Mouse (Mus musculus) mammary gland, adult 2 months (tissue): ENCODE results near the gene Clcn7. TPM values are rescaled to one million over a fixed set of nuclear protein-coding genes. Genes with fewer than 3 reads are reported as not detected.

Experiments
- polyA plus RNA-seq: library from polyadenylated mRNA; depleted of rRNA; stranded (reverse); fragments of >200 nt; gene quantifications from 2 replicates; pipeline ENCODE4 v1.2.3, GENCODE M21; 2012; ENCODE audit warnings: low replicate concordance; rRNA removed

Clcn7 gene
- polyA plus RNA-seq = 37.0 and 43.4 TPM in 2 replicates

DNA sequence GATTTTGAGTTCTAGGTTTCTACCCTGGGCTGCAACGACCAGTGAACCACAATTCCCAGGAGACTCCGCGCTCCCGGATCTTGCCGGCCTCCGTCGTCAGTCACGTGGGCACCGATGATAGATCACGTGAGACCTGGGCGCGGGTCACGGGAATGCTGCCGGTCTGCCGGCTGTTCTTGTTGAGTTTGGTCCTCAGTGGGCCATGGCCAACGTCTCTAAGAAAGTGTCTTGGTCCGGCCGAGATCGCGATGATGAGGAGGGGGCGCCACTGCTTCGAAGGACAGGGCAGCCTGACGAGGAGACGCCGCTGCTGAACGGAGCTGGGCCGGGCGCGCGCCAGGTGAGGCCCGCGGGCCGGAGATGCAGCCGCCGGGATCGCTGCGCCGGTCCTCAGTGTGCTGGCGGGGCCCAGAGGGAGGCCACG, at the start of gene Clcn7:
Gene Clcn7, plus strand, starts transcription at position 117 of the 424 bp plus-strand sequence.

DNA sequence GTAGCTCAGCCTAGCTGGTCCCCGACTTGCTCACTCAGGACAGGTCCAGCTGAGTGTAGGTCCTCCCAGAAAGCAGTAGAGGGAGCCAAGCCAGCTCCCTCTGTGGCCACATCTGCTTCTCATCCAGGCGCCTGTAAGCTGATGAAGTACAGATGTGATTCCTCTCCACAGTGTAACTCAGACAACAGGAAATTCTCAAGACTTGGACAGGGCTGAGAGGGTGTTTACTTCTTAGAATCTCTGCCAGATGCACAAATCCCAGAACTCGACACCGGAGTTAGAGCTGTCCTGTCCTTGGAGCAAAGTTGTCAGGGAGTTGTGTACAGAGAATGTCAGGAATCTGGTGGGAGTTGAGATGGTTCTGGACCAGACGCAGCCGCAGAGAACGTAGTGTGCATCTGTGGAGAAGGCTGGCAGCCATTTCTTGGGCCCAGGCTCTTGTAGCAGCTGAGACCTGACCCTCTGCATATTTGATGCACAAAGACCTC, 49.7 kb upstream of the Clcn7 start, which contains the start of gene Tmem204:
Gene Tmem204, minus strand, starts transcription at position 148 of the 488 bp plus-strand sequence.

GRCm38 (mm10) chr17:25115664-25116432, 17.3 kb upstream of the Clcn7 start, which contains the start of gene Telo2:
Telo2 (minus strand) TSS chr17:25115967.

GRCm38 (mm10) chr17:25120406-25120805, 12.8 kb upstream of the Clcn7 start, which contains the start of gene Ptx4:
Ptx4 (plus strand) TSS chr17:25120760.

GRCm38 (mm10) chr17:25162161-25162560, 29.0 kb downstream of the Clcn7 start, which contains the start of gene Ccdc154:
Ccdc154 (plus strand) TSS chr17:25162461.

GRCm38 (mm10) chr17:25175411-25175810, 42.2 kb downstream of the Clcn7 start, which contains the start of gene Gm38655:
Gm38655 (minus strand) TSS chr17:25175471.

DNA sequence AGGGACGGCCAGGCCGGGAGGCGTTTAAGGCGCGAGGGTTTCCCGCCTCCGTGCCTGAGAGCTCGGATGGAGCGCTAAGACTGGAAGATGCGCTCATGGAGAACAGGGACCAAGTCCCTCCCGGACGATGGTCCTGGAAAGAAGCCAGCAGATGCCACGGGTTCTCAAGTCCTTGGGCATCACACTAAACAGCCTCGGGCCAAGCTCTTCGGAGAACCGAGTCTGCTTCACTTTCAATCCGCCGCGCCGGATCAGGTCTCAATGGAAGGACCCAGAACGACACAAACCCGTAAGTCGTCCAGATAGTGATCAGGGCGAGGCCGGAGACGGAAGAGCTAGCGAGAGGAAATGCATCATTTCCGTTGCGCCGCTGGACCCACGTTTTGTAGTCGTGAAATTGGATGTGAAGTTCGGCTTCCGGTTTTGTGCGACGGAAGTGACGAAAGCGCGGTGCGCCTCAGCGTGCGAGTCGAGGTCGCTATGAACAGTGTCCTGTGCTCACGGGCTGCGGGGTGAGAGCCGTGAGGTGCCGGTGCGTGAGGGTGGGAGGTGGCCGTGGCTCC, 51.0 kb downstream of the Clcn7 start, which contains the start of gene BC003965:
Gene BC003965, plus strand, starts transcription at position 426 of the 563 bp plus-strand sequence.

DNA sequence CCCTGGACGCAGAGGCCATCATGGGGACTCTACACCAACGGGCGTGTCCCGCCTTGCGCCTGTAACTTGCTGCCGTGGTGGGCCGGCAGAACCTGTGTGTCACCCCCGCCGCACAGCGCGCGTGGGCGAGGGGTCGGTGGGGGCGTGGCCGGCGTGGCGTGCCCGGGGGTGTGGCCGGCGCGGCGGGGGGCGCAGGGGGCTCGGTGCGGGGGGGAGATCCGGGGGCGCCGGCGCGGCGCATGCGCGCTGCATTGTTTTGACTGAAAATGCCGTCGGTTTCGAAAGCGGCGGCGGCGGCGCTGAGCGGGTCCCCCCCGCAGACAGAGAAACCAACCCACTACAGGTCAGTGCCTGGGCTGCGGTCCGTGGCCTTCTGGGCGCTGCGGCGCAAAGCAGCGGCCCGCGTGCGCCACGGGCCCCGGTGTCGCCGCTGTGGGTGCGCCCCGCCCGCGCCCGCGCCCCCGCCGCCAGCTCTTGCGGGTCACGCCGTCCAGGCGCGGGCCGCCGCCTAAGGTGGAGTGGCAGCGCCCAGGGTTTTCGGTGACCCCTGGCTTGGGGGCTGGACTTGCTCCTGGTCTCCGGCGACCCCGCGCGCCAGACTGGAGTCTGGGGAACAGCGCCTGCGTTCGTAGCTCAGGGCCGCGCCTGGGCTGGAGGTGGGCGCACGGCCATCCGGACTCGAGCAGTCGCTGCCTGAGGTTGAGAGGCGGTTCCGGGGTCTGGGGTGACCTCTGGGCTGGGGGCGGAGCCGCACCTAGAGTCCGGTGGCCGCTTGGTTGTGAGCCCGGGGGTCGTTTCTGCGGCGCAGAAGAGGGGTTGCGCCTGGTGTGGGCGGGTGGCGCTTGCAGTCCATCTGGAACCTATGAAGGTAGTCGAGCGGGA, 55.2 kb downstream of the Clcn7 start, which contains the start of gene Unkl:
Gene Unkl, plus strand, starts transcription at position 248 of the 882 bp plus-strand sequence.

Other genes with a start within 250 kb of the Clcn7 start
- 35.0 and 44.2 TPM in 2 replicates for gene Nubp2, start 247.0 kb upstream of the Clcn7 start, polyA plus RNA-seq
- gene Spsb3, start 246.7 kb upstream of the Clcn7 start, polyA plus RNA-seq = 84.0 and 161 TPM in 2 replicates
- gene Eme2, start 238.3 kb upstream of the Clcn7 start, polyA plus RNA-seq = 35.4 and 48.3 TPM in 2 replicates
- 108 and 263 TPM in 2 replicates for gene Mrps34, start 238.3 kb upstream of the Clcn7 start, polyA plus RNA-seq
- gene Nme3, start 236.9 kb upstream of the Clcn7 start, polyA plus RNA-seq = 50.7 and 54.5 TPM in 2 replicates
- gene Mapk8ip3, start 196.4 kb upstream of the Clcn7 start, polyA plus RNA-seq = 128 and 130 TPM in 2 replicates
- 5.4 and 11.3 TPM in 2 replicates for gene Jpt2, start 172.7 kb upstream of the Clcn7 start, polyA plus RNA-seq
- 17.1 and 23.3 TPM in 2 replicates for gene Cramp1l, start 117.6 kb upstream of the Clcn7 start, polyA plus RNA-seq
- 14.5 and 16.9 TPM in 2 replicates for gene Ift140, start 117.3 kb upstream of the Clcn7 start, polyA plus RNA-seq
- 39.7 and 51.0 TPM in 2 replicates for gene Tmem204, start 49.8 kb upstream of the Clcn7 start, polyA plus RNA-seq
- gene Telo2, start 17.4 kb upstream of the Clcn7 start, polyA plus RNA-seq = 25.0 and 25.6 TPM in 2 replicates
- 0.20 TPM in 1 of 2 replicates, not detected in the other for gene Ptx4, start 12.6 kb upstream of the Clcn7 start, polyA plus RNA-seq
- not detected in 2 replicates for gene Ccdc154, start 29.1 kb downstream of the Clcn7 start, polyA plus RNA-seq
- gene Gm38655, start 42.1 kb downstream of the Clcn7 start, polyA plus RNA-seq = not detected in 2 replicates
- gene BC003965, start 51.2 kb downstream of the Clcn7 start, polyA plus RNA-seq = 12.1 and 15.0 TPM in 2 replicates
- gene Unkl, start 55.0 kb downstream of the Clcn7 start, polyA plus RNA-seq = 16.7 and 34.5 TPM in 2 replicates
- gene Gnptg, start 106.7 kb downstream of the Clcn7 start, polyA plus RNA-seq = 33.3 and 36.1 TPM in 2 replicates
- 19.2 and 25.1 TPM in 2 replicates for gene Tsr3, start 106.8 kb downstream of the Clcn7 start, polyA plus RNA-seq
- 6.9 and 16.3 TPM in 2 replicates for gene Baiap3, start 123.0 kb downstream of the Clcn7 start, polyA plus RNA-seq
- 95.6 and 146 TPM in 2 replicates for gene Ube2i, start 141.2 kb downstream of the Clcn7 start, polyA plus RNA-seq
- gene Prss34, start 165.0 kb downstream of the Clcn7 start, polyA plus RNA-seq = 1.1 and 1.4 TPM in 2 replicates
- gene Prss28, start 175.3 kb downstream of the Clcn7 start, polyA plus RNA-seq = not detected in 2 replicates
- gene Prss29, start 185.3 kb downstream of the Clcn7 start, polyA plus RNA-seq = not detected in 2 replicates
- gene Tpsab1, start 212.2 kb downstream of the Clcn7 start, polyA plus RNA-seq = 1.5 and 2.0 TPM in 2 replicates
- 130 and 146 TPM in 2 replicates for gene Tpsb2, start 232.9 kb downstream of the Clcn7 start, polyA plus RNA-seq
- gene Tpsg1, start 235.9 kb downstream of the Clcn7 start, polyA plus RNA-seq = 4.0 and 4.8 TPM in 2 replicates